Mouse (Mus musculus) cerebellum, postnatal 36 days (tissue): Measurements from ENCODE around the gene Elmo1.
A peak's percentile ranks its signal among the peaks of the same experiment; 100 is the strongest.

Source experiments
- DNase-seq, 2 experiments: peaks; one replicate each; pipeline ENCODE4 v3.0.0; 2021 to 2022; ENCODE audit warnings: mixed read lengths in 2 of 2

Gene Elmo1

DNA sequence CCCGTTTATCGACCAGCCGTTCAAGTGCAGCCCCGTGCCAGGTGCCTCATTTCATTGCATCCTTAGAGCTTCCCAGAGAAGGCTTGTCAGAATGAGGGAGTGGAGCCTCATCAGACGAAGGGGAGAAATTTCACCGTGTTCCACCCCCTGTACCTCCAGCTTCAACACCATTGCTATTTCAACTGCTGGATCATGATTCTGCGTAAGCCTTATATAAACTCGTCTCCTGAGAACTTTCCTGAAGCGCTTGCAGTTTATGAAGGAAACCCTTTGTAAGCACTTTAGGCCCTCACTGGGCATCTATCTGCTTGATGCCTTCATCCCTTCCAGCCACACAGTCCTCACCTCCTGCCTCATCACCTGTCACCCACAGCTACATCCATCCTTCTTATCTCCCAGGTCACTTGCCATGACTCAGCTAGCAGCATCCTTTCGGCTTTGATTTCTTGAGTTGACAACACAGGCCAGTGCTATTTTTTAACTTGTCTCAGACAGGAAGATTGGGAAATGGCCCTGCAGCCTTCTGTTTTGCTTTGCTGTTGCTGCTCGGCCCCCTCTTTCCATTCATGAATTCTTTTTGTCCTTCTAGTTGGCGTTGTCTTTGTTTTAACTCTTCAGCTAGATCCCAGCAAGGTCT lies 456.3 kb downstream of the Elmo1 start:
- peak in 1 of 2 experiments; percentile 27 for DNase-seq

DNA sequence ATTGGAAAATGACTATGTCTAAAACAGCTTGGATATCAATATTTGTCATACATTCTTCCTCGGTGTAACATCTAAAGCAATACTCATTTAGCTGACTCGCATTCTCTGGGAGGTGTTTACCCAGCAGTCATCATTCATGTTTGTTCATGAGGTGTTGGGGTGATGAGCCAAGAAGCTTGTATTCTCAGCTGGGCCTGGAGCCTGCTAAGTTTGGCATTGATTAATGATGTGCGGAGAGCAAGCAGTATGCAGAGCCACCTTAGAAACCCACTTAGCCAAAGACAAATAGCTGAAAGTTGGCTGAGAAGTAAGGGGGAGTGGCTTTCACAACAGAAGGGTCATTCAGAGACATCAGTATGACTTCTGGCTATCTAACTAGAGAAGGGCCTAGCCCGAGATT lies 459.6 kb downstream of the Elmo1 start:
- peak in 1 of 2 experiments; percentile 1 for DNase-seq

DNA sequence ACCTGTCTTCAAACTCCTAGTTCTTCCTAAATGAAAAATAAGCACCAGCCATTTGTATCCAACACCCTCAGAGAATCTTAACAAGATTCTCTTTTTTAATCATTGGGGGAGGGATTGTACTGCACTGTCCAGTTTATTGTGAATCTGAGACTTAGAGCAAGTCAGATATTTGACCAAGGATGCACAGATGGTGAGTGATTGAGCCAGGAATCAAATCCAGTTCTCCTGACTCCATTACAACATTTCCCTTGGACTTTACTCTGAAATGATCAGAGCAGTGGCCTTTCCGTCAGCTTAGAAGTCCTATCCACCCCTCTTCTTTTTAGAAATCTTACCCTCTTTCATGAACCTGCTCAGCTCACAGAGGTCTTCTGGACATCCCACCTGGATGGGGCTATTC lies 461.2 kb downstream of the Elmo1 start:
- peak in 1 of 2 experiments; percentile 34 for DNase-seq

DNA sequence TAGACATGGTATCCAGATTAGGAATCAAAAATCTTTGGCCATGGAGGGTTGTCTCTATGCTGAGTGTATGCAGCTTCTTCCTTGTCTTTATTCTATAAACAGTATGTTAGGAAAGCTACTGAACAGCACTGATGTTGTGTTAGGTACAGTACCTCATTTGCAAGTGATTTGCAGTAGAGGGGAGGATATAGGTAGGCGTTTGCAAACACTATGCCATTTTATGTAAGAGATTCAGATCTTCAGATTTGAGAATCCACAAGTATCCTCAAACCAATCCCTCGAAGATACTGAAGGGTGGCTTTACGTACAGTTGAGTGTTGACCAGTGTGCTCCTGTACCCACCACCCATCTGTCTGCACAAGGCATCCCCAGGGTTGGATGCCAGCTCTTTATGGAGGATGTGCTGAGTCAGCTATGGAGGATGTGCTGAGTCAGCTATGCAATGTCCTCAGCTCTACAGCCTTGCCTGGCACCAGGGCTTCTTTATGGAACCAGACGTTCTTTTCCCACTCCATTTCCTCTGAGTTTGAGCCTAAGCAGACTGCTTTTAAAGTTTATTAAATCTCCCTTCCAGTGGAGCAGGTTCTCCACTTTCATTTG lies 465.6 kb downstream of the Elmo1 start:
- DNase-seq, result peak in 1 of 2 experiments; percentile 3

DNA sequence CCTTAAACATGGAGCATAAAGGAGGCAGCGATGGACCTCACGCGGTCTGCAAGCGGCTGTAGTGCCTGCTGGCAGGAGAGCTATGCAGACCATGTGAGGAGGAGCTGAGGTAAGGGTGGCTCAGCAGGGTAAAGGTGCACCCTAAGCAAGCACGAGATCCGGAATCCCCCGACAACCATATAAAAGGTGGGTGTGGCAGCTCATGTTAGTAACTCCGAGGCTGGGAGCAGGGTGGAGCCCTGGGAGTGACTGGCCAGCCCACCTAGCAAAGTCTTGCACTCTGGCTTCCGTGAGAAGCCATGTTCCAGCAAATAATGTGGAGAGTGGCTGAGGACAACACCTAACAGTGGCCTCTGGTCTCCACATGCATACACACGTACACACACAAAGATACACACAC lies 466.3 kb downstream of the Elmo1 start:
- peak in 1 of 2 experiments; percentile 1 for DNase-seq

DNA sequence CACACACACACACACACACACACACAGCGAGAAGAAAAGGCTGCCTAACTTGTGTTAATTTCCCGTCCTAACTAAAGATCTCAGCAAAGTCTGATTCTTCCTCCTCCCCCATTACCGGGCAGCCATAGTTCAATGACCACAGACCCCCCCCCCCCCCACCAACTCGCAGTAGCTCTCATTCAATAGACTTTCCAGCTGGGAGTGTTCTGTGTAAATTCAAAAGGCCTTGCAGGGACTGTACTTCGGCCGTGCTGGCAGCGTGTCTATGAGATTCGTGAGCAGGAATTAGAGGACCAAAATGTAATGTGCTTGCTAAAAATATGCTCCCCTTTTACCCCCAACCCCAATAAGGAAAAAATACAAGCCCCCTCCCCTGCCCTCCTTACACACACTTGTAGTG lies 466.8 kb downstream of the Elmo1 start:
- no peak for DNase-seq

DNA sequence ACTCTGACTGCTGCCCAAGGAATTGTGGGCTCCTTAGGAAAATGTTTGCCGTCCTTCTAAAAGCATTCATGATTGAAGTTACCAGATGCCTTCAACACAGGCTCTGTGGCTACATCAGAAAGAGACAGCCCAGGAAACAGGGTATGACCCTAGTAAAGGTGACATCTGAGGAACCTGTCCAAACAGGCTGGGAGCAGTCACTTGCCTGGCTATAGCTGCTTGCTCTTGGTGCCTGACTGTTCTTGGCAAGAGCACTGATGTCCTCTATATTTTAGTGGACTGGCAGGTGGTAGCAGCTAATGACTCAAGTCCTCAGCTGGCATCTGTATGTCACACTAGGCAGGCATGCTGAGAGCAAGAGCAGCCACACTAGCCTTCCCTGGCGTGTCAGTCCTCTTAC lies 468.0 kb downstream of the Elmo1 start:
- peak; percentile 45 to 60 for DNase-seq

DNA sequence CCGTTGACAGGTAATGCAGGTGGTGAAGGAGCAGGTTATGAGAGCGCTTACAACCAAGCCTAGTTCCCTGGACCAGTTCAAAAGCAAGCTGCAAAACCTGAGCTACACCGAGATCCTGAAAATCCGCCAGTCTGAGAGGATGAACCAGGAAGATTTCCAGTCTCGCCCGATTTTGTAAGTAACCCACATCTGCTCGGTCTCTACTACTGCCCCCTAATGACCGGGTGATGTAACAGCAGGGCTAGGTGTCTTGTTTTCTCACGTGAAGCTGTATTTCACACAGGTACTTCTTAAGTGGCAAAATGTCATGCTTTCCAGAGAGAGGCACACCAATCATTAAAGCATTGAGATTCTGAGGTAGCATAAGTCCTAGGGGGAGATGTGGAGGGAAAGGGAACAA lies 474.0 kb downstream of the Elmo1 start:
- no peak for DNase-seq

DNA sequence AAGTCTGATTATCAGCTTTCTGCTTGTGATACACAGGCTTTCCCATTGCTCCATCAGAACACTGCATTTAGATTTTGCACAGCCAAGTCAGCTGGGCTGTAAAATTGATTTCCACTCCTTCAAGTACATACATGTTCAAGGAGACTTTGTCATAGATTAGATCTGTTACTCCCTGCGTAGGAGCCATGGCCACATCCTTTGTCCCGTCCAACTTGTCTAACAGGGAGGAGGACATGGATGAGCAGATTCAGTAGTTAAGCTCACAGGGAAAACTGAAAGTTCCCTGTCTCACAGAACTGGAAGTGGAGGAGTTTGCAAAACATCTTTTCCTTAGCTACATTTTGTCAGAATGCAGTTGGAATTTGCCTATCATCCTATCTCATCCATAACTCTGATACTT lies 484.8 kb downstream of the Elmo1 start:
- no peak for DNase-seq

DNA sequence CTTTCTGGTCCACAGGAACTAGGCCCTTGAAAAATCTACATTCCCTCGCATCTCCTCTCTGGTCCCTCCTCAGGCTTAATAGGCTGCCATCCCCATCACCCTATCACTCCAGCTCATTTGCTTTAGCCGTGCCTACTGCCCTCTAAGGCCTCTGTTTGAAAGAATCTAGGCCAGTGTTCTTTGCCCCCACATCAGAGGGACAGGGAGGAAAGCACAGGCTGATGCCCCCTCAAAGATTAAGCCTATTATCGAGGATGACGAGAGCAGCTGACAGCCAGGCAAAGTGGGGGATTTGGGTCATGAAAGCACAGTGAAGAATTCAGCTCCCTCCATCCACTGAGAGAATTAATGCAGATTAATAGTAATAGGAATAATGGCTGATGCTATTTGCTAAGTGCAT lies 495.5 kb downstream of the Elmo1 start:
- DNase-seq, result no peak

DNA sequence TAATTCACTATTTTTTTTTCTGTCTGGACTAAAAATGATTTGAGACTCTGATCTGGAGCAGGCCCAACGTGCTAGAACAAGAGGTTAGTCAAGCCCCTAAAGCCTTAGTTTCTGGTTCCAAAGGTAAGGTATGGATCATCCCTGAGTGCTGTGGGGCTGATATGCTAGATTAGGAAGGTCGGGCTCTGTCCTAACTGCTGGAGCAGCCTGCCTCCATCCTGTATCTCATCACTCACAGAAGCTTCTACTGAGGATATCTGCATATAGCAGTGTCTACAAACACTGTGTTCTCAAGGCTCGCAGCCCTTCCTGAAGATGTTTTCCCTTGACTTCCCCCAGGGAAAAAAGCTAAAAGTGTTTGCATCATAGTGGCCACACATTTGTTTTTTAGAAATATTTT lies 496.1 kb downstream of the Elmo1 start:
- DNase-seq, result no peak

DNA sequence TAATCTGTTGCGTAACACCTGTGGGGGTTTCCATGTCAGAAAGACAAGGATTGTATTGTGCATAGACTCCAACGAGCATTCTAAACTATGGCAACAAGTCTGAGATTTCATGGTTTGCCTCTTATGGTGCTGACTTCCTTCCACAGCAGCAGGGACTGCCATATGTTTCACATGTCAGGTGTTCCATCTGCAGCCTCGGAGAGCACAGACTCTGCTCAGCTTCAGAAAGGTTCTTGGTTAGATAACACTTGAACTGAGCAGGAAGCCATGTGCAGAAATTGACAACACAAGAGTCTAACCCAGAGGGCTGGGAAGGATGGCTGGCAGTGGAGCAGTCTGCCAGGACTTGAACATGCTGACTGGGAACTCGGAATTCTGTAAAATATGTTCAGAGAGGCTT lies 500.6 kb downstream of the Elmo1 start:
- peak in 1 of 2 experiments; percentile 18 for DNase-seq

DNA sequence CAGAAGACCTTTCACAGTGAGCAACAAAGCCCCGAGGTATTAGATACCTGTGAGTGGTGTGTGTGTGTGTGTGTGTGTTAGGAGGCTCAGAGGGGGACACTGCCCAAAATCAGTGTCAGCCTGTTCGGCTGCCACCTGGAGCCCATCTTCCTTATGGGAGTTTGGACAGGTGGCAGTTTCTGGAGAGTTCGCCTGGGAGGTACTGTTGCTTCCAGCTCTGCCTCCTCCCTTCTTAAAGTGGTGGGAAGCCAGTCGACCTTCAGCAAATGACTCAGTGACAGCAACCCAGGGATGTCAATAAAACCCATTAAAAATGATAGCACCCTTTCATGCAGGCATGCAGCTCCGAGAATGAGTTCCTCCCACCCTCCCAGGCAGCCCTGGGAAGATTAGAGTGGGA lies 506.9 kb downstream of the Elmo1 start:
- DNase-seq, result peak in 1 of 2 experiments; percentile 18

DNA sequence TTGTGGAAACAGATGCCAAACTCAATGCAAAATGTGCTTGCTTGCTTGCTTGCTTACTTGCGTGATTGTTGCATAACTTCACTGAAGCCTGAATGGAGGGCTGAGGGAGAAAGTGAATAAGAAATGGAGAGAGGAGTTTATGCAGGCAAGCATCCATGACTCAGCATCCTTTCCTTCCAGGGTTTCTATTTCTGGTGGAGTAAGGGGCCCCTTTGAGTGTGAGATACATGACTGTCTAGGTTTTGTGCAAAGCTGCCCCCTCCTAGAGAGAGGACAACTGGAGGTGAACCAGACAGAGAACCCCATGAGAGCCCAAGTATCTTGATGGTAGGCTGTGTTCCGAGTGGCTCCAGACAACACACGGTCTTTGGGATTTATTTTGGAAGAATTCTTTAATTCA lies 508.2 kb downstream of the Elmo1 start:
- no peak for DNase-seq

DNA sequence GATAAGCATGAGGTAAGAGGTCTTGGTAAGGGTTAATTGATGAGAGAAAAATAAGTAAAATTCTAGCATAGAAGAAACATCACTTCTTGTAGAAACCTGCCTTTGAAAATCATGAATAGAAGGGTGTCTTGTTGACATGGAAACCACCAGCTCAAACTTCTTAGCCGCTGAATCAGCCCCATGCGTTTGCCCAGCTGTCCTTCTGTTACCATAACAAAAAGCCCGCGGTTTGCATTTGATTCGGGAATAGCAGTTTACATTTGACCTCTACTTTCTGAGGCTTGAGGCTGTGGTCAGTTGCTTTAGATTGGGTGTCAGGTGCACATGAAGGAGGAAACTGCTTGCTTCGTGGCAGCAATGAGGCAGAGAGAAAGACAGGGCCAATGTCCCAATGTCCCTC lies 509.9 kb downstream of the Elmo1 start:
- no peak for DNase-seq

DNA sequence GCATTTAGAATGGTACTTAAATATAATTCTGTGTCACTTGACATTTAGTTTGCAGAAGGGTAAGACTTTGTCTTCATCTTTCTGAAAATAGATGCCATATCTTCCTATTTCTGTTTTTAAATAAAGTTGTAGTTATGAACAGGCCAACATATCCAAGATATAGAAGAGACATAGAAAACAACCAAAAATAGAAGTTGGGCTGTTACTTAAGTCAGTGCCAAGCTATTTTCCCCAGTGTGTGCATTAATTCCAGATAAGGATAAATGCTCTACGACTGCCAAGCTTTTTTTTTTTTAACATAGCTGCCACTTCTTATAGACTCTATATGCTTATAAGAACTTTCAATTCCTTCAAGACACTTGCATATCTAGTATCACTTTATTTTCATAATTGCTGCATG lies 511.0 kb downstream of the Elmo1 start:
- no peak for DNase-seq

DNA sequence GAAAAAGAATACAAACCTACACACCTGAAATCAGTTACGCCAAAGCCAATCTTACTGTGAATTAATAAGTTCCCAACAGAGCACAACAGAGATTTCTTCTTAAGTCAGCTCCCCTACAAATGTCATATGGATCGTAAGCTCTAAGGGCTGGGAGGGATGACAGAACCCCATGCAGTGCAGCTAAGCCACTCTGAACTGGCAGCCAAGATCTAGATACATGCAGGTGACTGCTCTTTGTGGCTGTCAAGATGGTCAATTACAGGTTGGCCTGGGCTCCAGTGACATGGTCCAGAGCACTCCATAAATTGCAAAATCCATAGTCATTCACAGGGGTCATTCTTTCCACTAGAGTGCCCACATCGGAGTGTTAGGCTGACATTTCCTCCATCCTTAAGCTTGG lies 516.5 kb downstream of the Elmo1 start:
- DNase-seq, result peak in 1 of 2 experiments; percentile 30

DNA sequence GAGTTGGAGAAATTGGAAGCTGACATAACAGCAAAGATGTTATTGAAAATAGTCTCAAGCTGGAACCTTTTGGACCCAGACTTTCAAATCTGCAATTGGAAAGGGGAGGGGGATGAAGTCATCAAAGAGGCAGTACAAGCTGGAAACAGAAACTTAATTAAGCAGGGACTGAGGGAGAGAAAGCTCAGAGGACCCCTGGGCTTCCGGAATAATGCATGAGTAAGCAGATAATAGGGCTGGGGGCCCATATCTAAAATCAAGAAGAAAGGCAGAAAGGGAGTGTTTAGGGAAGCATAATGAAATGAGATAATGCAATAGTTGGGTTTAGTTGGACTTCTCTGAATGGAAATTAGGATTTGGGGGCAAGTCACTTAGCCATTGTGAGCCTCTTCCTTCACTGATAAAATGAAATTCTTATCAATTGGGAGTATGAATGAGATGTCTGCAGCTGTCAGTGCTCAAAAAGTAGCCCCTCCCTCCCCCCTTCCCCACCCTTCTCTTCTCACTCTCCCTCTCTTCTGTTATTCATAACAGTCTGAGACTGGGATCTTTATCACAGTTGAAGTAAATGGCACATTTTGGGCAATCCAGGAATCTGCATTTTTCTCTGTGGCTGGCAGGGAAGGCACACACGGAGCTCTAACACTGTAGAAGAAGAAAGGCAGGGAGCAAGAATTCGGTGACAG lies 518.8 kb downstream of the Elmo1 start:
- DNase-seq, result no peak

DNA sequence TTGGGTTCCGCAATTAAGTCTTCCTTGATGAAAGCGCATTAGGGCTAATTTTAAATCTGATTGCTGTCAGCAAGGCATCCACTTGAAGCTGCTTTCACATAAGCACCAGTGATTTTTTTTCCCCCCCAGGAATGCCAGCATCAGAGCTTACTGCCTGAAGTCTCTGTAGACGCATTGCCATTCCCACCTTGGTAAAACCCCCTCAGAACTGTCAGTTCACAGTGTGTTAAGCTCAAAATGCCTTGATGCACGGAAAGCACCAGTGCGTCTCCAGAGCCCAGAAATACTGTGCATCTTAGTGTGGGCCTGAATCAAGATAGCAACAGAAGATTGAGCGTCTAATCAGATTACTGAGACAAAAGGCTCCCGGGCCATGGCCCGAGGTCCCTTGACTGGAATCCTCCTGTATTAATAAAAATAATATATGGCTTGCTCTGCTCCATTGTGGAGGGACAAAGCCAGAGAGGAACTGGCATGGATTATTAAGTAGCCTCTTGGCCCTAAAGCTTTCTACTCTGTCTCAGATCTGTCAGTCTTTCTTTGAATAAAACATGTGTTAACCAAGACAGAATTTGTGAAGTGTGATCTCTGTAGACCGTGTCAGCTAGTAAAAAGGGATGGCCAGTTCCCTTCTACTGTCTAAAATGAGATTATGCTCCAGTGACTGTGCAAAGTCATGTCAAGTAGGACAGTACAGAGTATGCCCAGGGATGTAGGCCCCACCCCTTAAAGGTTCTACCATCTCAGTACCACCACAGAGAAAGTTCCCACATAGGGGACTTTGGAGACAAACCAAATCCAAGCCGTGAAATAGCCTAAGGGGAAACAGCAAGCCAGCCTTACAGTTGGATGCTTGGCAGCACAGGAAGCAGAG lies 525.4 kb downstream of the Elmo1 start:
- DNase-seq, result no peak

DNA sequence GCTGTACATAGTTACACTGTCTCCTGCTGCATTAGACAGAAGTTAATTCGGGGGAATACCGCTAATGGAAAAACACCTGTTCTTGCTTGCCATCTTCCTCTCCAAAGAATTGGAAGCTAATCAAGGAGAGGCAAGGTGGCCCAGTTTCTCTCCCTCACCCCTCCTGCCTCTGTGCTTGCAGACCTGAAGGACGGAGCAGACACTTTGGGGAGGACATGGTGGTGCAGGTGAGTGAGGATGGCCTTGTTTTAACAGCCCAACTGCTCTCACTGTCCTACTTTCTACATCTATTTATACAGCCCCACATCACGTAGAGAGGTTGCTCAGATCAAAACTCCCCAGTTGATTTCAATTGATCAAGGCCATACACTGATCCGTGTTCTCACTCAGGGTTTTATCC lies 529.5 kb downstream of the Elmo1 start:
- DNase-seq, result no peak

DNA sequence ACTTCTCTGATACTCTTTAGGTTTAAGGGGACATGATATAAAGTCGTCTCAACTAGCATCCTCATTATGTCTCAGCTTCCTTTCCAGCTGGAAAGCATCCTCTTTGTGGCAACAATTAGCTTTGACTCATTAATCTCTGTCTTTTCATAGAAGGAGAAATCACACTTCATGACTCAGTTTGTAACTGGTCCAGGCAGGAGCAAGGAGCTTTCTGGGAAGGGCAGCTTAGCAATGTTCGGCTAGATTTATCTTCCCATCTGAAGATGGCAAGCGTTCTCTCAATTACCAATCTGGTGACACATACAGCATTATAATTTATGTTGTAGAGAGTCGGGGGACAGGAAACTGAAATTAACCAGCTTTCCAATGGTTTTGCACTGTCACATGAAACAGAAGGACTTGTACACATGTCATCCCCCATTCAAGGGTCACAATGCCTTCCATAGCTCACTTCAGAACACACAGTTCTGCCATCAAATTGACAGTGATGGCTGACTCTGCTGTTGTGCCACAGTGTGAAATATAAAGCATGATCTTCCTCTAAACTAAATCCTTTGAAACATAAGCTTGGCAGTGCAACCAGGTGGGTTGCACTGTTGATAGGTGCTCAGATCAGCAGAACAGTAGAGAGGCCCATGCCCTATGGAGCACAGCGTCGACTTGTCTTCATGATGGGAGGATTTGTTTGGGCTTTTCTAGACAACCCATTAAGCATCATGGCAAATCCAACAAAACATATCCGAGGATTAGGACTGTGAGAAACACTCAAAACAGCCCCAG lies 532.9 kb downstream of the Elmo1 start:
- DNase-seq, result no peak

DNA sequence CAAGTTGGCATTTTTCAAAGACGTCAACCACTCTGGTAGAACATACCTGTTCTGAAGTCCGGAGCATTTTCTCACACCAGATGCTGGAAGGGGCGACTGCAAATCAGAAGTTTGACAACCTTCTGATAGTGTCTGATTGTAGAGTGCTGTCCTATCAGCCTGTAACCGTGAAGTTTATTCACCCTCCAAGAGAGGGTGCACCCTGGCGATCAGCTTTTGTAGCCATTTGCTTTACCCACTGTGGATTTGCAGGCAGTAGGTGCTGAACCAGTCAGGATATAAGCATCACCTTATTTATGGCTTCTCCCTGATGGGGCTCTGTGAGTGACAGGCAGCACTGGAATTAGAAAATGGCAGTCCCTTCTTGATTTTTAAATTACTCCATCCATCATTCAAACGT lies 537.4 kb downstream of the Elmo1 start:
- DNase-seq, result no peak

DNA sequence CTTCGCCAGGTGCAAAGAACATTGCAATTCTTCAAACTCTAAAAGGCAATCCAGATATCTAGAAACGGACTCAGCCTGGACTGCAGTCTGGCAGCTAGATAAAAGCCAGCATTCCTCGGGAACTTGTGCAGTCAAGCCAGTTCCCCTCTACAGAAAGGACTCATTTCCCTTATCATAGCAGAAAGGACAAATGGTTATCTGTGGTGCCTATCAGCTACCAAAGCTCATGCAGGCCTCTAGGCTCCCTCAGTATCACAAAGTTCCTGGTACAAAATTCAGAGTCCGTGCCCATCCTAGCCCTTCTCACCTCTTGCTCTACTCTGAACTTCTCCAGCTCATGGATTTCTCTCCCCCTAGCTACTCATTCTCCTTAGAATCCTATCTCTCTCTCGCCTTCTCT lies 542.1 kb downstream of the Elmo1 start:
- no peak for DNase-seq
